7 mouse cellular contexts compared by ENCODE assay signal in genomic region chr8:122938591-122938990, GRCm38 (mm10).
DNase-seq lines count a peak whose midpoint lies in the region; ATAC-seq lines count a peak whose summit lies in the region.

No protein-coding gene starts in this region.

- H3K36me3 ChIP-seq in kidney, embryonic 15.5 days, result no peaks in the 10 kb centered on the region
- no peaks in the 10 kb centered on the region for H3K36me3 ChIP-seq in lung, embryonic 16.5 days (ENCODE audit: control insufficient read depth, insufficient read depth, low read length)

- no peaks in the 10 kb centered on the region for H3K27me3 ChIP-seq in kidney, embryonic 15.5 days
- no peaks in the 10 kb centered on the region for H3K27me3 ChIP-seq in lung, embryonic 16.5 days (ENCODE audit: control insufficient read depth, insufficient read depth, low read depth, low read length)

- no peak overlapping the region for H3K4me3 ChIP-seq in kidney, embryonic 15.5 days (replicated peaks)
- H3K4me3 ChIP-seq in brown adipose tissue, adult 24 weeks (ENCODE audit: insufficient read depth, low read depth, low read length), result no peak overlapping the region
- no peak overlapping the region for H3K4me3 ChIP-seq in lung, embryonic 16.5 days (ENCODE audit: low read length)

- DNase-seq in kidney, adult 11 months, result no peak
- peak; percentile 19 to 50 for DNase-seq in thymus, adult 18-20 months
- DNase-seq in left cerebral cortex, adult 18-20 months (ENCODE audit: low spot score in 2 of 2), result no peak
- no peak for DNase-seq in urinary bladder, adult 18-20 months (ENCODE audit: low spot score in 2 of 2)

- H3K27ac ChIP-seq in kidney, embryonic 15.5 days, result peak overlapping the region; percentile 59
- H3K27ac ChIP-seq in brown adipose tissue, adult 24 weeks (replicated peaks; ENCODE audit: low read depth, low read length), result 0 out of 2 replicates have a peak overlapping the region, but pooled peaks have one; percentile 3
- H3K27ac ChIP-seq in lung, embryonic 16.5 days (ENCODE audit: low read length), result no peak overlapping the region

- peaks cover 45% of the 10 kb centered on the region for H3K4me1 ChIP-seq in kidney, embryonic 15.5 days
- peaks cover 38% of the 10 kb centered on the region for H3K4me1 ChIP-seq in brown adipose tissue, adult 24 weeks (ENCODE audit: control insufficient read depth, insufficient read depth, insufficient read length, low read length)
- peaks cover 30% of the 10 kb centered on the region; the same call in 1 of the 2 replicates for H3K4me1 ChIP-seq in lung, embryonic 16.5 days (replicated peaks; ENCODE audit: control insufficient read depth, insufficient read depth, low read length)

- WGBS in kidney, embryonic 15.5 days, result 18% methylated on average over 4 of the region's 4 CpGs
- WGBS in lung, embryonic 16.5 days, result 44% methylated on average over 4 of the region's 4 CpGs

- 0 out of 2 replicates have a peak, but pooled peaks have one; percentile 64 for ATAC-seq in kidney, embryonic 15.5 days (replicated peaks; ENCODE audit: low FRiP score)
- 0 out of 2 replicates have a peak, but pooled peaks have one; percentile 36 for ATAC-seq in lung, embryonic 16.5 days (ENCODE audit: low read depth)

- no peaks in the 10 kb centered on the region for H3K9me3 ChIP-seq in kidney, embryonic 15.5 days (replicated peaks)
- no peaks in the 10 kb centered on the region for H3K9me3 ChIP-seq in lung, embryonic 16.5 days (ENCODE audit: control insufficient read depth, low read length)

- no peak overlapping the region for H3K4me2 ChIP-seq in kidney, embryonic 15.5 days
- H3K4me2 ChIP-seq in lung, embryonic 16.5 days (ENCODE audit: low read depth, low read length), result no peak overlapping the region

- H3K9ac ChIP-seq in kidney, embryonic 15.5 days, result no peak overlapping the region
- H3K9ac ChIP-seq in lung, embryonic 16.5 days (ENCODE audit: low read length), result no peak overlapping the region

Comparison
In these comparisons a context has a peak if more than half of its experiments do, and no peak if none do; other contexts are left out.
1. DNase-seq: peak in thymus, adult 18-20 months (2 of 2); none in kidney, adult 11 months (single experiment), left cerebral cortex, adult 18-20 months (0 of 2) and urinary bladder, adult 18-20 months (0 of 2).